Mouse (Mus musculus) neural tube, embryonic 12.5 days (tissue): ENCODE results near the gene Filip1l. TPM values are rescaled to one million over a fixed set of nuclear protein-coding genes. Genes with fewer than 3 reads are reported as not detected.

Experiments used
- ATAC-seq: fragments of 200-750 bp; cut with Nextera tagmentation; 2 replicates; pipeline ENCODE4 v1.8.0; 2017; ENCODE audit warnings: low read depth, mild to moderate bottlenecking, moderate TSS enrichment, moderate library complexity; ENCODE audit not compliant: low FRiP score
- H3K27ac ChIP-seq: fragments of 300-500 bp; sonication (generic); 2 replicates; pipeline ENCODE4 v1.5.1; 2016
- H3K27me3 ChIP-seq: fragments of 300-500 bp; sonication (generic); replicated peaks from 2 replicates; pipeline ENCODE4 v1.6.1; 2016; ENCODE audit warnings: mild to moderate bottlenecking
- H3K36me3 ChIP-seq: fragments of 300-500 bp; sonication (generic); 2 replicates; pipeline ENCODE4 v1.6.1; 2016; ENCODE audit warnings: mild to moderate bottlenecking
- H3K4me1 ChIP-seq: fragments of 300-500 bp; sonication (generic); 2 replicates; pipeline ENCODE4 v1.6.1; 2016
- H3K4me2 ChIP-seq: fragments of 300-500 bp; sonication (generic); replicated peaks from 2 replicates; pipeline ENCODE4 v1.6.1; 2016; ENCODE audit warnings: mild to moderate bottlenecking
- H3K4me3 ChIP-seq: fragments of 300-500 bp; sonication (generic); 2 replicates; pipeline ENCODE4 v1.5.1; 2016
- H3K9ac ChIP-seq: fragments of 300-500 bp; sonication (generic); 2 replicates; pipeline ENCODE4 v1.6.1; 2016; ENCODE audit warnings: mild to moderate bottlenecking
- H3K9me3 ChIP-seq: fragments of 300-500 bp; sonication (generic); 2 replicates; pipeline ENCODE4 v1.6.1; 2016; ENCODE audit warnings: mild to moderate bottlenecking
- WGBS: fragments of 180-500 bp; shearing (Covaris S2); methylation state at CpG from one replicate; pipeline ENCODE4 v1.1.7; 2016; 5-methylcytosine and 5-hydroxymethylcytosine counted together
- polyA plus RNA-seq: library from polyadenylated mRNA; unstranded; fragments of >200 nt; fragmentation: Nextera tagmentation; extraction: Ambion mirVana; gene quantifications from 2 replicates; pipeline ENCODE4 v1.2.1, GENCODE M21; 2016

The Filip1l gene
- polyA plus RNA-seq, 1 experiment from 2014 or later: 8.5 TPM

- no peaks in the 10 kb centered on the region for H3K27me3 ChIP-seq
- no peak overlapping the region for H3K9ac ChIP-seq
- H3K27ac ChIP-seq: no peak overlapping the region
- H3K4me1 ChIP-seq: peaks cover 5% of the 10 kb centered on the region; the same call in 1 of the 2 replicates
- WGBS: 89% methylated on average over 4 of the region's 4 CpGs
- no peaks in the 10 kb centered on the region for H3K9me3 ChIP-seq
- no peak for ATAC-seq
- no peak overlapping the region for H3K4me2 ChIP-seq
- no peak overlapping the region for H3K4me3 ChIP-seq
- no peaks in the 10 kb centered on the region for H3K36me3 ChIP-seq
Observed at GRCm38 (mm10) chr16:57530547-57530946, 177.7 kb downstream of the Filip1l start.

GRCm38 (mm10) chr16:57532081-57532493 lies 179.2 kb downstream of the Filip1l start:
- H3K27me3 ChIP-seq: no peaks in the 10 kb centered on the region
- WGBS: 14% methylated on average over 6 of the region's 6 CpGs
- no peak overlapping the region for H3K27ac ChIP-seq
- no peak for ATAC-seq
- H3K4me2 ChIP-seq: no peak overlapping the region
- no peak overlapping the region for H3K4me3 ChIP-seq
- H3K9ac ChIP-seq: no peak overlapping the region
- no peaks in the 10 kb centered on the region for H3K9me3 ChIP-seq
- H3K4me1 ChIP-seq: peaks cover 3% of the 10 kb centered on the region; the same call in 1 of the 2 replicates
- no peaks in the 10 kb centered on the region for H3K36me3 ChIP-seq

DNA sequence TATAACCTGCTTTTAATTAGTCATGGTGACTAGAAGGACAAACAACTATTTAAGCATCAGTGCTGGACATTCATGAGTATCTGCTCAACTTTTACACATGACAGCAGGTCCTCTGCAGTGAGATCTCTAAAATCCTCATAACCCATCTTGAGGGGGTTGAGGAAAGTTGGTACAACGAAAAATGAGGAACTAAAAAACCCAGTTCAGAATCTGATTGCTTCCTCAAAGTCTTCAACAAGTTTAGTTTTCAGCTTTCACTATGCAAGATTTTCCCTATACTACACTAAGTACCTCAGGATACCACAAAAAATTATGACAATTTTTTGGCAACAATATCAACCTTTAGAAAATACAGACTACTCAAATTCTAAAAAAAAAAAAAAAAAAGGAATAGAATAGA lies 181.5 kb downstream of the Filip1l start:
- H3K9me3 ChIP-seq: no peaks in the 10 kb centered on the region
- no peak overlapping the region for H3K9ac ChIP-seq
- no peaks in the 10 kb centered on the region for H3K36me3 ChIP-seq
- H3K4me1 ChIP-seq: peaks cover 3% of the 10 kb centered on the region; the same call in 1 of the 2 replicates
- H3K27ac ChIP-seq: no peak overlapping the region
- ATAC-seq: no peak
- no peak overlapping the region for H3K4me2 ChIP-seq
- H3K27me3 ChIP-seq: no peaks in the 10 kb centered on the region
- no peak overlapping the region for H3K4me3 ChIP-seq
- 98% methylated on average over 1 of the region's 1 CpGs for WGBS

DNA sequence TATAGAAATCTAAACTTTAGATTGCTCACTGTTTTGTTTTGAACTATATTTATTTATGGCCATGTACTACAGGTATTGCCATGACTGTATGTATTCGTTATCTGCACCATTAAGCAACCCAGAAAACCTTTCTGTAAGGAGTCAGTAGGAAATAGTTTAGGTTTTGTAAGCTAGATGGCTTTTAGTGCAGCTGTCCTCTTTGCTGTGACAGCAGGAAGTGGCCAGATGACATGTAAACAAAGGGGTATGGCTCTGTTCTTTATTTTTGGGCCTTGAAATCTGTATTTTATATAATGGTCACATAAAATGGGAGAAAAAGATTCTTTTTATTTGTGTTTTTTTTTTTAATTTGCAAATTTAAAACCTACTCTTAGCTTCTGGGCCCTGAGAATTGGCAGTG lies 181.9 kb downstream of the Filip1l start:
- WGBS: 88% methylated on average over 1 of the region's 1 CpGs
- Histone ChIP-seq H3K9me3 (no peaks in the 10 kb centered on the region), H3K27me3 (no peaks in the 10 kb centered on the region), H3K4me1 (peaks cover 3% of the 10 kb centered on the region; the same call in 1 of the 2 replicates), H3K9ac (no peak overlapping the region), H3K27ac (no peak overlapping the region), H3K36me3 (no peaks in the 10 kb centered on the region), H3K4me3 (no peak overlapping the region), H3K4me2 (no peak overlapping the region)
- no peak for ATAC-seq

- no peak overlapping the region for H3K27ac ChIP-seq
- H3K4me3 ChIP-seq: no peak overlapping the region
- H3K4me1 ChIP-seq: peaks cover 3% of the 10 kb centered on the region; the same call in 1 of the 2 replicates
- 91% methylated on average over 7 of the region's 7 CpGs for WGBS
- H3K4me2 ChIP-seq: no peak overlapping the region
- no peaks in the 10 kb centered on the region for H3K9me3 ChIP-seq
- no peaks in the 10 kb centered on the region for H3K36me3 ChIP-seq
- H3K27me3 ChIP-seq: no peaks in the 10 kb centered on the region
- no peak for ATAC-seq
- H3K9ac ChIP-seq: no peak overlapping the region
Observed at GRCm38 (mm10) chr16:57536511-57536910, 183.6 kb downstream of the Filip1l start.

- 91% methylated on average over 3 of the region's 3 CpGs for WGBS
- no peak overlapping the region for H3K4me2 ChIP-seq
- no peak overlapping the region for H3K4me3 ChIP-seq
- H3K4me1 ChIP-seq: no peaks in the 10 kb centered on the region
- no peaks in the 10 kb centered on the region for H3K27me3 ChIP-seq
- H3K9me3 ChIP-seq: no peaks in the 10 kb centered on the region
- H3K9ac ChIP-seq: no peak overlapping the region
- ATAC-seq: no peak
- no peaks in the 10 kb centered on the region for H3K36me3 ChIP-seq
- no peak overlapping the region for H3K27ac ChIP-seq
Observed at GRCm38 (mm10) chr16:57543243-57543642, 190.3 kb downstream of the Filip1l start.

DNA sequence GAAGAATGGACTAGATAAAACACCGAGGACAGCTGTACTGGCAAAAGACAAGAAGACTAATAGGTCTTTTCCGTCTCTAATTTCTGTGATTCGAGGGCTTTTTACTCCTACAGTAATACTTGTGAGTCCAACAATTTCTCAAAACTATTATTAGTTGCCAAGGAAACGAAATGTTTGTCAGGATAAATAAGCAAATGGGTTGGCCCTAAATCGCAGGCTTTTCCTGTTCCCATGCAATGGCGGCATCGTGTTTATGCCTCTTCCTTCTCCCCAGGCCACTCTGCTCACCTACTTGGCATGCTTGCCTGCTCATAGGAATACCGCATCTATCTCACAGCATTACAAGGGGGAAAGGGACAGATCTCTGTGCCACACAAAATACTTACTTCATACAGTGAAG lies 191.5 kb downstream of the Filip1l start:
- H3K36me3 ChIP-seq: no peaks in the 10 kb centered on the region
- H3K4me1 ChIP-seq: no peaks in the 10 kb centered on the region
- 86% methylated on average over 8 of the region's 8 CpGs for WGBS
- no peak overlapping the region for H3K4me2 ChIP-seq
- no peaks in the 10 kb centered on the region for H3K27me3 ChIP-seq
- H3K27ac ChIP-seq: no peak overlapping the region
- no peak overlapping the region for H3K9ac ChIP-seq
- H3K4me3 ChIP-seq: no peak overlapping the region
- no peak for ATAC-seq
- H3K9me3 ChIP-seq: no peaks in the 10 kb centered on the region

DNA sequence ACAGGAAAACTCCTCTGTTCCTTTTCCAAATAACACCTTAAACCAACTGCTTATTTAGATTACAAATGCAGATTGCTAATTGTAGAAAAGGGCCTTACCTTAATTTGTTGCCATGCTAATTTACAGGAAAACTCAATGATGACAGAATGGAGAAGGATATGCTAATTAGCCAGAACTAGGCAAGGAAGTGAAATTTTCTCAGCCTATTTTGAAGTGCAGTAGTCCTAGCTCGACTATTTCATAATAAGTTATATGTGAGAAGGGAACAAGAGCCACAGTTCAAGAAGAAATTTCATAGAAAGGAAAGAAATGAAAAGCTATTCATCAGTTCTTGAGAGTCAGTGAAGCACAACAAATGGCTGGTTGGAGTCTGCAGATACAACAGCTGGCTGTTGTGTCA lies 193.5 kb downstream of the Filip1l start:
- no peak overlapping the region for H3K4me2 ChIP-seq
- H3K9ac ChIP-seq: no peak overlapping the region
- no peak overlapping the region for H3K27ac ChIP-seq
- ATAC-seq: no peak
- H3K4me3 ChIP-seq: no peak overlapping the region
- H3K9me3 ChIP-seq: no peaks in the 10 kb centered on the region
- H3K27me3 ChIP-seq: no peaks in the 10 kb centered on the region
- H3K4me1 ChIP-seq: no peaks in the 10 kb centered on the region
- WGBS: 69% methylated on average over 1 of the region's 1 CpGs
- H3K36me3 ChIP-seq: no peaks in the 10 kb centered on the region

GRCm38 (mm10) chr16:57548608-57549007 lies 195.7 kb downstream of the Filip1l start:
- ATAC-seq: 0 out of 2 replicates have a peak, but pooled peaks have one; percentile 4
- peak overlapping the region; percentile 86 for H3K9ac ChIP-seq
- H3K4me1 ChIP-seq: no peaks in the 10 kb centered on the region
- H3K4me3 ChIP-seq: peak overlapping the region; percentile 69
- 61% methylated on average over 2 of the region's 2 CpGs for WGBS
- H3K4me2 ChIP-seq: peak overlapping the region; percentile 83
- no peaks in the 10 kb centered on the region for H3K36me3 ChIP-seq
- no peaks in the 10 kb centered on the region for H3K27me3 ChIP-seq
- no peaks in the 10 kb centered on the region for H3K9me3 ChIP-seq
- H3K27ac ChIP-seq: no peak overlapping the region

DNA sequence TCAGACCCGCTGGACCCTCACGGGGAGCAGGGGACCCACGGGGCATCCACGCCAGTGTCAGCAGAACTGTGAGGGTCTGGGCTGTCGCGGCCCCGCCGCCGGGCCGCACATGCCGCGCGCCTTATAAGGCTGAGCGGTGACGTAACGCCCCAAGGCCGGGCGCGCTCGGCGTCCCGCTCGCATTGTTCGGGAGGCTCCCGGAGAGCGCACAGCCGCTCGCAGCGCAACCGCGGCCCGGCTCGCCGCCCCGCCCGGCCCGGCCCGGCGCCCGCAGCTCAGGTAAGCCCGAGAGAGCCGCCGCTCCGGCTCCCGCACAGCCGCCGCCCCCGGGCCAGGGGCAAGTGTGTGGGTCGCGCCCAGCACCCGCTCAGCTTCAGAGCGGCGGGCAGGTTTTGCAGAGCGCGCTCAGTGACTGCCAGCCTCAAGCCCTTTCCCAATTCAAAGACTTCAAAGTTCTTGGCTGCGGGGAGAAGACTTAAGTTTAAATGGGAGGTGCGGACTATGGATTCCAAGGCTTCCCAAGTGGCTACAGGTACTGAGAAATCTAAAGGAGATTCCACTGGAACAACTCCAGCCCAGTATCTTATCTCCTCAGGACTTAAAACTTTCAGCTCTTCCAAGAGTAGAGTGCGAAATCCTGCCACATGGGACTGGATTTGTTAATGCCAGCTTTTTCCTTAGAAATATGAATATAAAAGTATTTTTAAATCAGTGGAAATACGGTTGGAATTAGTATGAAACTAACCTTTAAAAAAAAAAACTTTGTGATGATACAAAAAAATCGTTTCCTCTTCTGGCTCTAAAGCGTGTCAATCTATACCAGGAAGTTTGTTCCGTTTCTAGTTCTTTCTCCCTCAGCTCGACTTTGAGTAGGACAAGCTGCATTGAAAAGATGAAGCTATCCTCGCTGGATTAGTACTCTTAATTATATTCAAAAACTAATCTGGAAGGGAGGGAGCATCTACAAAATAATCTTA lies 196.5 kb downstream of the Filip1l start:
- peak overlapping the region; percentile 86 for H3K9ac ChIP-seq
- 2% methylated on average over 64 of the region's 64 CpGs for WGBS
- no peaks in the 10 kb centered on the region for H3K9me3 ChIP-seq
- H3K36me3 ChIP-seq: no peaks in the 10 kb centered on the region
- peak; percentile 98 for ATAC-seq
- no peaks in the 10 kb centered on the region for H3K27me3 ChIP-seq
- H3K4me1 ChIP-seq: no peaks in the 10 kb centered on the region
- no peak overlapping the region for H3K27ac ChIP-seq
- H3K4me2 ChIP-seq: peak overlapping the region; percentile 83
- H3K4me3 ChIP-seq: peak overlapping the region; percentile 69

- Histone ChIP-seq H3K9ac (no peak overlapping the region), H3K4me3 (no peak overlapping the region), H3K36me3 (no peaks in the 10 kb centered on the region), H3K4me1 (no peaks in the 10 kb centered on the region), H3K9me3 (no peaks in the 10 kb centered on the region), H3K27me3 (no peaks in the 10 kb centered on the region), H3K27ac (no peak overlapping the region), H3K4me2 (peak overlapping the region; percentile 83)
- ATAC-seq: no peak
- 33% methylated on average over 3 of the region's 3 CpGs for WGBS
Observed at GRCm38 (mm10) chr16:57550088-57550487, 197.2 kb downstream of the Filip1l start.

DNA sequence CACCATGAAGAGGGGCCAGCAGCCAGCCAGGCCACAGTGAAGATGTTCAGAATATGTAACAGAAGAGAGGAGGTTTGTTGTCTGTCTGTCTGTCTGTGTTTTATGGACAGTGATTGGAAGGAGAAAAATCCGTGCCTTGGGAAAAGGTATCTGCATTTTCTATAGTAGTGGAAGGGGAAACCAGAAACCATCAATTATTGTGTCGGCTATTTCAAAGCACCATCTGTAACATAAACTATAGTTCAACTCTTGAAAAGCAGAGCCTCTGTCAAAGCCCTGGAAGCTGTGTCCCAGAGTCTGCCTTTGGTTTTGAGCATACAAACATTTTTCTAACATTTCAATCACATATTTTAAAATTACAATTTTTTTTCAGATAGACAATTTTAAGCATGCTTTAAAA lies 197.9 kb downstream of the Filip1l start:
- Histone ChIP-seq H3K4me1 (no peaks in the 10 kb centered on the region), H3K9me3 (no peaks in the 10 kb centered on the region), H3K4me3 (no peak overlapping the region), H3K27ac (no peak overlapping the region), H3K27me3 (no peaks in the 10 kb centered on the region), H3K36me3 (no peaks in the 10 kb centered on the region), H3K9ac (no peak overlapping the region), H3K4me2 (0 out of 2 replicates have a peak overlapping the region, but pooled peaks have one; percentile 24)
- 3% methylated on average over 2 of the region's 2 CpGs for WGBS
- no peak for ATAC-seq
